Mouse (Mus musculus): ENCODE data around the gene Diras1.

DNA sequence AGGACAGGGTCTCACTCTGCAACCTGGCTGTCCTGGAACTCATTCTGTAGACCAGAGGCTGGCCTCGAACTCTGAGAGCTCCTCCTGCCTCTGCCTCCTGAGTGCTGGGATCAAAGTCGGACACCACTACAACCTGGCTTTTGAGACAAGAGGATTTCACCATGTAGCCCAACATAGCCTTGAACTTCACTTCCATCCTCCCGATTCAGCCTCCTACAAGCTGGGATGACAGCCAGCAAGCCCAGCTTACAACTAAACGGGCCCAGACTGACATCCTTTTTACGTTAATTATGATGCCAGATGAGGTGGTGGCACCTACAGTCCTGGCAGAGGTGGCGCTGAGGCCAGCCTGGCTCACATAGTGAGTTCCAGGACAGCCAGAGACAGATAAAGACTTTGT lies 33.4 kb upstream of the Diras1 start:
- TF ChIP-seq CTCF (IDR thresholded peaks at IDR 0.05; ENCODE audit: extremely low read depth, insufficient read length, insufficient replicate concordance, low read depth, low read length), result no peak
- no peak for TF ChIP-seq POLR2A (IDR thresholded peaks at IDR 0.05; ENCODE audit: low read depth, low read length)

Measured in small intestine, adult 2 months (tissue).